Mouse (Mus musculus): ENCODE measurements around the gene Plce1.

DNA sequence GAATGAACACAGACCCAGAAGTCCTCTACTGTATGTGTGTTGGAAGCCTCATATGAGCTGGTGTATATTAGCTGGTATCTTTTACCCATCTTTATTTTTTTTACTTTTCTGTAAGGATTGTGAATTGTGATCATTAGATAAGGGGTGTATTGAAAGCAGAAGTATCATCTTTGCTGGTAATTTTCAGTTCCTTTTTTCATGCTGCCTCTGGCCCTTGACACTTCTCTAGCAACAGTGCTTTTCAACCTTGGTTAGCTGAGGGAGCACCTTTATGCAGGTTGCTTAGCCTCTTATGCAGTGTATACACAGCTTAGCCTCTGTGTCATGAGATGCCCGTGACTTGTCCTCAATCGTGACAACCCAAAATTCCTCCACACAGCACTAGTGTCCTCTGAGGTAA lies 116.5 kb downstream of the Plce1 start:
- TF ChIP-seq CTCF (IDR thresholded peaks at IDR 0.05; ENCODE audit: insufficient read depth, low read depth, low read length) (no peak), POLR2A (IDR thresholded peaks at IDR 0.05; ENCODE audit: insufficient read depth, low read depth, low read length) (no peak)

Measured in olfactory bulb, adult 2 months (tissue).